Mouse (Mus musculus): Measurements from ENCODE around the gene Fam210b. TPM values are rescaled to one million over a fixed set of nuclear protein-coding genes. Genes with fewer than 3 reads are reported as not detected.

Fam210b gene
- total RNA-seq, 2 experiments from 2014 or later = 12.0 to 12.3 TPM

DNA sequence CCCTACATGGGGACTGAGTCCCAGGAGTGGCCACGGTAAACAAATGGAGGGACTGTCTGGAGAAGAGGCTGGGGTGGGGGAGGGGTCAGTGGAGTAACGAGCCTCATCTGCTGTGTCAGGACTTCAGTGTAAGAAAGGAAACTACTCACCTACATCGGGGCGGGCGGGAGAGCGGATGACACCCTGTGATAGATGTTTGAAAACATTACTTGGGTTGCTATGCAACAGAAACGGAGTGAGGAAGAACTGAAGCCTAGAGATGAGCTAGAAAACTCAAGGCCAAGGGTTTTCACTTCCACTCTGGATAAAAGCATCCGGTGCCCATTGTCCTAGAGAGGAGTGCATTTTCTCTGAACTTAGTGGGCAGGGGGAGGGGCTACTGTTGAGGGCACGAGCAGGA, 54.5 kb downstream of the Fam210b start:
- no peak for DNase-seq (ENCODE audit: low spot score in 2 of 2)

DNA sequence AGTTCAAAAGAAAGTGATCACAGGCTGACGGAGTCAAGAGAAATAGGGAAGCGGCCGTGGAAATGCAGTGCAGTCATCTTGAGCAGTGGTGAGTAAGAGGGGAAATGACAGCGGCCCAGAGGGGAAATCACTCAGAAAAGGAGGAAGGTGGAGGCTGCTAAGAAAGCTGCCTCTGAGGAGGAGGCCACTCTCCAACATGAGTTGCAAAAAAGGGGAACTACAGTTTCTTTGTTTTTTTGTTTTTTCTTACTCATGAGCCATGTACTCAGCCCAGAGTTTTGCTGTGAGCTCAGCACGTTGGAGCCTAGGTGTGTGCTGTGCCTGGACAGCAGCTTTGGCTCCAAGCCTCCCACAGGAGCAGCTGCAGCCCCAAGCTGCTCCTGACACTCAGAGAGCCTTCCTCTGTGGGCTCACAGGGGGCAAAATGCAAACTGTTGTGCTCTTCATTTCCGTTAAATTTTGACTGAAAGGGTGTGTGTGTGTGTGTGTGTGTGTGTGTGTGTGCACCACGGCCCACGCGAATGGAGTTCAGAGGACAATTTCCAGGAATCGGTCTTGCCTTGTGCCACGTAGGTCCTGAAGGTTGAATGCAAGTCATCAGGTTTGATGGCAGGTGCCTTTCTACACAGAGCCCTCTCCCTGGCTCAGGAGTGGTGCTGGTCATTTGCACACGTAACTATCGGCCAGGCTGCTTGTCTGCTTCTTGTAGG, 55.9 kb downstream of the Fam210b start:
- no peak for DNase-seq (ENCODE audit: low spot score in 2 of 2)

DNA sequence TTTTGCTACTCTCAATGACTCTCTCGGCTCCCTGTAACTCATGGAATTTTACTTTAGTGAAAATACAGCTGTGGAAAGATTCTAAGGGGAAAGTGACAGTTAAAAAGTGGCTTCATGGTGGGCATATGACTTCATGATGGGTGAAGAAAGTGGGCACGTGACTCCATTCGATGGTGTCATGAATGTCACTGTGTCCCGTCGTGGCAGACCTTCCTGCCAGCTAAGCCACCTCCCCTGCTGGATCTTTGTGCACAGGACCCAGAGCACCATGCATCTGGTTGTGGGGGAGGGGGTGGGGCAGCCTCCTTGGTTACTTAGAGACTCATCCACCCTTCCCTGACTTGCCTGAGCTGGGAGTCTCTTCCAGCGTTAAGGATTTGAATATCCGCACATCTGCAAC, 58.9 kb downstream of the Fam210b start:
- DNase-seq (ENCODE audit: low spot score in 2 of 2) = no peak

DNA sequence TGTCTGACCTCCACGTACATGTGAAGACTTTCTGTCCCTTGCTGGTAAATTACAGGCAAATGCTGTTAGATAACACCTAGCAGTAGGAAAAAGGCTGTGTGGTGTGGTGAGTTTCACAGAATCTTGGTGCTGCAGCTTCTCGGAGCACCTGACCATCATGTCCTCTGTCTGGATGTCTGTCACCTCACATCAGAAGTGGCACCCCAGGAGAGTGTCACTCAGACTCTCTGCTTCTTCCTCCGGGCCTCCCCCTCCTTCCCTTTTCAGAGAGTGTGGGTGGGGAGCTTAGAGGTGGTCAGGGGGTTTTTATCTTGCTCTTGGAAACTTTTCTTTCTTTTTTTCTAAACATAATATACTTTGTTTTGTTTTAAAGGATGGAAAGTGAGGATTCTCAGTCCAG, 59.6 kb downstream of the Fam210b start:
- no peak for DNase-seq (ENCODE audit: low spot score in 2 of 2)

Other genes starting within 250 kb of the Fam210b start
- gene Mc3r, start 97.1 kb upstream of the Fam210b start, total RNA-seq (2021) = under 1 TPM; 0.21 to 0.26 TPM
- gene Aurka, start 25.0 kb downstream of the Fam210b start, total RNA-seq (2021) = 1 to 10 TPM in 1 of 2 experiments, under 1 TPM in 1; 0.70 to 1.0 TPM
- gene Cstf1, start 25.1 kb downstream of the Fam210b start, total RNA-seq (2021) = 10 to 100 TPM; 20.4 to 23.4 TPM
- gene Cass4, start 48.2 kb downstream of the Fam210b start, total RNA-seq (2021) = under 1 TPM; 0.35 to 0.42 TPM
- 10 to 100 TPM; 71.0 to 74.2 TPM for gene Rtf2, start 95.0 kb downstream of the Fam210b start, total RNA-seq (2021)
- not detected for gene Gcnt7, start 113.0 kb downstream of the Fam210b start, total RNA-seq (2021)
- not detected for gene Fam209, start 127.0 kb downstream of the Fam210b start, total RNA-seq (2021)
- gene Tfap2c, start 204.0 kb downstream of the Fam210b start, total RNA-seq (2021) = under 1 TPM in 1 of 2 experiments, not detected in 1; 0.16 TPM

Data from left cerebral cortex, adult 18-20 months (tissue).